Mouse (Mus musculus) embryonic facial prominence, embryonic 10.5 days (tissue): ENCODE data around the gene Aldh1a3. TPM values are rescaled to one million over a fixed set of nuclear protein-coding genes. Genes with fewer than 3 reads are reported as not detected.

Experiments
- DNase-seq: peaks from one replicate; pipeline ENCODE4 v3.0.0-alpha.2; 2017; ENCODE audit warnings: low spot score
- H3K27ac ChIP-seq: fragments of 300-500 bp; sonication (generic); replicated peaks from 2 replicates; pipeline ENCODE4 v1.5.1; 2016; ENCODE audit warnings: mild to moderate bottlenecking
- H3K27me3 ChIP-seq: fragments of 300-500 bp; sonication (generic); replicated peaks from 2 replicates; pipeline ENCODE4 v1.6.1; 2016; ENCODE audit warnings: low read depth, mild to moderate bottlenecking; ENCODE audit not compliant: poor library complexity, severe bottlenecking
- H3K36me3 ChIP-seq: fragments of 300-500 bp; sonication (generic); replicated peaks from 2 replicates; pipeline ENCODE4 v1.6.1; 2016; ENCODE audit warnings: mild to moderate bottlenecking, moderate library complexity
- H3K4me1 ChIP-seq: fragments of 300-500 bp; sonication (generic); 2 replicates; pipeline ENCODE4 v1.6.1; 2016
- H3K4me3 ChIP-seq: fragments of 300-500 bp; sonication (generic); 2 replicates; pipeline ENCODE4 v1.5.1; 2016; ENCODE audit warnings: mild to moderate bottlenecking, moderate library complexity
- H3K9me3 ChIP-seq: fragments of 300-500 bp; sonication (generic); 2 replicates; pipeline ENCODE4 v1.6.1; 2016; ENCODE audit warnings: mild to moderate bottlenecking
- WGBS: fragments of 180-500 bp; shearing (Covaris S2); methylation state at CpG from one replicate; pipeline ENCODE4 v1.1.7; 2016; 5-methylcytosine and 5-hydroxymethylcytosine counted together
- microRNA-seq: library from miRNA; unstranded; fragments of <30 nt; microRNA quantifications from one replicate; pipeline ENCODE4, GENCODE M21; 2017
- polyA plus RNA-seq: library from polyadenylated mRNA; unstranded; fragments of >200 nt; fragmentation: Nextera tagmentation; extraction: Ambion mirVana; gene quantifications from 2 replicates; pipeline ENCODE4 v1.2.1, GENCODE M21; 2016

The Aldh1a3 gene
- polyA plus RNA-seq, 1 experiment from 2014 or later: 39.7 TPM

DNA sequence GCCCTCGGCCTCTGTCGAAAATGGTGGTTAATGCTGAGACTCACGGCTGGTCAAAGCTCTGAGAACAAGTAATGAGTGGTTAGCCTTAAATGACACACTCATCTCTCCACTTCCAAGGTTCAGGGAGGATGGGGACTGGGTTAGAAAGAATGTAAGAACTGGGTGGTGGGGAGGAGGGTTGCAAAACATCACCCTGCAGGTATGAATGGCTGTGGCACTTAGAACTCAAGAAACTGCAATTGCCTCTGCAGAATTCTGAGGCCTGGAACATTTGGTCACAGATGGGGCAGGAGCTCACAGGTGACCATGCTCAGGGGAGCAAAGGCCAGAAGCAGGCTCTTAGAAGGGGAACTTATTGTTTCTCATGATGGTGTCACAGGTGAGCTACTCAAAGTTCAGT, 68.9 kb downstream of the Aldh1a3 start:
- WGBS: 87% methylated on average over 3 of the region's 3 CpGs
- no peak overlapping the region for H3K27ac ChIP-seq

DNA sequence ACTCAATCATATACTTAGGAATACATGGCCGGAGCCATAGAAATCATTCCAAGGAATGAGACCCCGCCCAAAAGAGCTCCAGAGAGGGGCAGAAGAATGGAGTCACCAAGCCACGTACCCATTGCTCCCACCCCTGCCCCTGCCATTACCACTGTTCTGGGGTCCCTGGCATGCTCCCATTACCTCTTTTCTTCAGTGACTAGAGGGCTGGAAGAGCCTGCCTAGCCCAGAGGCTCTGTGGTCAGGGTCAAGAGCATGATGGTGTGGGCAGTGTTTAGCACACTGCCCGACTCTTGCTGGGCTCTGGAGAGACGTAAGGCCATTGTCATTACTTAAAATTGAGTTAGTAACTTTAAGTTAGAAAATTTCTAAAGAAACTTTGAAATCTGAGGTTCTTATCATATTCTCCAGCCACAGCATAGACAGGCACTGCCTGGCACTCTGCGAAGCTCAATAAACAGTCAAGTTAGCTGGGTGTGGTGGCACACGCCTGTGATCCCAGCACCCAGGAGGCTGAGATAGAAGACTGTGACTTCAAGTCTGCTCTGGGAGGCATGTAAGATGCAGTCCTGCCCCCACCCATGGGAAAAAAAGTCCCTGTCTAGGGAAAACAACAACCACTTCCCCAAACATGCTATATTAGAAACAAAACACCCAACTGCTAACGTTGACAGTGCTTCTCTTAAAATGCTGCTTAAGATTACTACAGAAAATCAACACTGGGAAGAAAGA, 71.4 kb downstream of the Aldh1a3 start:
- Histone ChIP-seq H3K27me3 (no peaks in the 10 kb centered on the region), H3K27ac (no peak overlapping the region), H3K4me3 (no peak overlapping the region), H3K36me3 (peaks cover 5% of the 10 kb centered on the region; the same call in 1 of the 2 replicates), H3K4me1 (no peaks in the 10 kb centered on the region), H3K9me3 (peaks cover 2% of the 10 kb centered on the region; the same call in 1 of the 2 replicates)
- DNase-seq: no peak
- WGBS: 89% methylated on average over 8 of the region's 8 CpGs

More for the DNA sequence above, 68.9 kb downstream of the Aldh1a3 start:
- no peaks in the 10 kb centered on the region for H3K4me1 ChIP-seq
- no peak for DNase-seq
- no peaks in the 10 kb centered on the region for H3K27me3 ChIP-seq
- H3K36me3 ChIP-seq: peaks cover 5% of the 10 kb centered on the region; the same call in 1 of the 2 replicates
- H3K4me3 ChIP-seq: no peak overlapping the region
- peaks cover 16% of the 10 kb centered on the region for H3K9me3 ChIP-seq

DNA sequence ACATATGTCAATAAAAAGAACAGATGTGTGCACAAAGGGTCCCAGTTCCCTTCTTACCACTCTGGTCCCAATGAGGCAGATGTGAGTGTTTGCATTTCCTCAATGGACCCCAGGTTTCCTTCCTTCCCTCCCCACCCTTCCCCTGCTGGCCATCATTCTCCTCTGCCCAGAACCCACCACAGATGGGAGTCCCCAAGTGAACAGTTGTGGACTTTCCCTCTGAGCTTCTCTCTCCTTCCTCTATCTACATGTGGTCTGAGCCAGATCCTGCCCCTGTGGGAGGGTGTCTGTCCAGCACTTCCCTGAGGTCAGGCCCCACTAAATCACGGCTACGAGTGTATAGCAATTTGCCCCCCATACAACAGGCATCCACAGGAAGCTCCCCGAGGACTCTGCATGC, 72.4 kb downstream of the Aldh1a3 start:
- Histone ChIP-seq H3K27me3 (no peaks in the 10 kb centered on the region), H3K9me3 (no peaks in the 10 kb centered on the region), H3K27ac (no peak overlapping the region), H3K36me3 (no peaks in the 10 kb centered on the region), H3K4me3 (no peak overlapping the region), H3K4me1 (peaks cover 2% of the 10 kb centered on the region)
- no peak for DNase-seq
- 64% methylated on average over 3 of the region's 3 CpGs for WGBS

GRCm38 (mm10) chr7:66351074-66351473, 76.2 kb downstream of the Aldh1a3 start:
- 92% methylated on average over 4 of the region's 4 CpGs for WGBS
- Histone ChIP-seq H3K27ac (no peak overlapping the region), H3K9me3 (no peaks in the 10 kb centered on the region), H3K27me3 (no peaks in the 10 kb centered on the region), H3K36me3 (no peaks in the 10 kb centered on the region), H3K4me3 (no peak overlapping the region), H3K4me1 (peaks cover 12% of the 10 kb centered on the region)
- DNase-seq: no peak

DNA sequence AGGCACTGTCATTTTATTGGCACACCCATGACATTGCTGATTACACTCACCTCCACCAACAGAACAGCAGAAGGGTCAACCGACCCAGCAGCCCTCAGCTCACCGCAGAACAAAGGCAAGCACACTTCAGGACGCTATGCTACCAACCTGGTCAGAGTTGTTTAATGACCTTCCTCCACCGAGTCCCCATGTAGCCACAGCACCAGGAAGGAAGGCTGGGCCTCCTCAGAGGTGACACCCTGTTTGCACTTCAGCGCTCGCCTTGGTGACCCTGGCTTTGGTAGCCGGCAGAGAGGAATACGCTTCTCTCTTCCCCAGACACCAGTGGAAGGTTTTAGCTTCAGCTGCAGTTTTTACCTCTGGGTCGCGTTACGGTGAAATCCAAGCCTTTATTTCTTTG, 77.6 kb downstream of the Aldh1a3 start:
- Histone ChIP-seq H3K36me3 (no peaks in the 10 kb centered on the region), H3K27ac (no peak overlapping the region), H3K9me3 (no peaks in the 10 kb centered on the region), H3K27me3 (no peaks in the 10 kb centered on the region), H3K4me1 (peaks cover 12% of the 10 kb centered on the region), H3K4me3 (no peak overlapping the region)
- no peak for DNase-seq
- 68% methylated on average over 11 of the region's 11 CpGs for WGBS

GRCm38 (mm10) chr7:66348588-66348987, 78.7 kb downstream of the Aldh1a3 start:
- H3K36me3 ChIP-seq: no peaks in the 10 kb centered on the region
- H3K4me1 ChIP-seq: peaks cover 12% of the 10 kb centered on the region
- no peaks in the 10 kb centered on the region for H3K27me3 ChIP-seq
- no peaks in the 10 kb centered on the region for H3K9me3 ChIP-seq
- H3K4me3 ChIP-seq: no peak overlapping the region
- WGBS: 89% methylated on average over 10 of the region's 10 CpGs
- DNase-seq: no peak
- H3K27ac ChIP-seq: no peak overlapping the region

DNA sequence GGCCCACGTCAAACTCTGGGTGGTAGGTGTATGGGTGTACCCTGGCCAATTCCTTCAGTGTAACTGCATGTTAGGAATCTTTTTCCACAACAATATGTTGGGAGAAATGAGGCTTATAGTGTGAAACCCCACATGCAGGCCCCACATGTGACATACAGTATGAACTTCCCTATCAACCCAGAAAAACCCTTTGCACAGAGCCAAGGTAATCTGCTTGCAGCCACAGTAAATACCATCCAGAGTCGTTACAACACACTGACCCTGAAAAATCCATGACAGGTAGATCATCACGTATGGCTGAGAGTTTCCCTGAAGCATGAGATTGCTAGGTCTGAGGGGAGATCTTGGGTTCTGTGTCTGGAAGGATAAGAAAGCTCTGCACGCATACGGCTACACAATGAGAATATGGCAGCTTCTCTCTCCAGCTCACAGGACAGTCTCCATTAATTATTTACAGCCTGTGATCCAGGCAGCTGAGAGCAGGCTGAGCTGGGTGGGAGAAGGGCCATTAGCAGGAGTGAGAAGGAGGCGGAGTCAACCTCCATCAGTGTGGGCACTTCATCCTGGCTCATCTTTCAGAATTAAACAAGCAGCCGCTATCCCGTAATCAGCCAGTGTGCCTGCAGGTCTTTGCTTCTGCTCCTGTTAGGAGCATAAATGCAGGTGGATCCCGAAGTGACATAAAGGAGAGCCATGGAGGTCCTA, 80.2 kb downstream of the Aldh1a3 start:
- H3K27ac ChIP-seq: no peak overlapping the region
- H3K9me3 ChIP-seq: no peaks in the 10 kb centered on the region
- H3K4me1 ChIP-seq: peaks cover 12% of the 10 kb centered on the region
- H3K4me3 ChIP-seq: no peak overlapping the region
- no peaks in the 10 kb centered on the region for H3K27me3 ChIP-seq
- no peaks in the 10 kb centered on the region for H3K36me3 ChIP-seq
- WGBS: 56% methylated on average over 9 of the region's 9 CpGs
- no peak for DNase-seq

GRCm38 (mm10) chr7:66343307-66343706, 84.0 kb downstream of the Aldh1a3 start:
- Histone ChIP-seq H3K36me3 (no peaks in the 10 kb centered on the region), H3K4me1 (peaks cover 10% of the 10 kb centered on the region; the same call in 1 of the 2 replicates), H3K9me3 (no peaks in the 10 kb centered on the region), H3K27me3 (no peaks in the 10 kb centered on the region), H3K27ac (no peak overlapping the region), H3K4me3 (no peak overlapping the region)
- WGBS: 85% methylated on average over 5 of the region's 5 CpGs
- no peak for DNase-seq

GRCm38 (mm10) chr7:66342831-66343230, 84.5 kb downstream of the Aldh1a3 start:
- Histone ChIP-seq H3K27ac (no peak overlapping the region), H3K27me3 (no peaks in the 10 kb centered on the region), H3K9me3 (no peaks in the 10 kb centered on the region), H3K4me1 (peaks cover 10% of the 10 kb centered on the region; the same call in 1 of the 2 replicates), H3K4me3 (no peak overlapping the region), H3K36me3 (no peaks in the 10 kb centered on the region)
- 82% methylated on average over 6 of the region's 6 CpGs for WGBS
- no peak for DNase-seq

DNA sequence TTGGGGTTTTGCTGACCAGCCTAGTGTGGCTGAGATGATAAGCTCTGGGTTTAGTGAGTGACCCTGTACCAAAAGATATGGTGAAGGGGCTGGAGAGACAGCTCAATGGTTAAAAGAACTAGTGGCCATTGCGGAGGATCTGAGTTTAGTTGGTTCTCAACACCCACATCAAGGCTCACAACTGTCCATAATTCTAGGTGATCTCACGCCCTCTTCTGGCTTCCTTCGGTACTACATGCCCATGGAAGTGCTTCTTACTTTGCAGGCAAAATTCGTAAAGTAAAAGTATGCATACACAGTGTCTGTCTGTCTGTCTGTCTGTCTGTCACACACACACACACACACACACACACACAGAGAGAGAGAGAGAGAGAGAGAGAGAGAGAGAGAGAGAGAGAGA, 85.0 kb downstream of the Aldh1a3 start:
- H3K4me1 ChIP-seq: peaks cover 7% of the 10 kb centered on the region; the same call in 1 of the 2 replicates
- 38% methylated on average over 4 of the region's 4 CpGs for whole genome bisulfite sequencing

More for the DNA sequence above, 85.0 kb downstream of the Aldh1a3 start:
- no peak overlapping the region for H3K27ac ChIP-seq
- no peaks in the 10 kb centered on the region for H3K9me3 ChIP-seq
- H3K36me3 ChIP-seq: no peaks in the 10 kb centered on the region
- DNase-seq: peak; percentile 56
- H3K4me3 ChIP-seq: no peak overlapping the region
- no peaks in the 10 kb centered on the region for H3K27me3 ChIP-seq

Small RNA genes lying within 50 kb of the gene (microRNA-seq; reads per million reads assigned to microRNA genes)
- not detected for gene Mir7057

Other genes starting within 250 kb of the Aldh1a3 start
- gene Gm10974, start 61.6 kb downstream of the Aldh1a3 start, polyA plus RNA-seq: not detected in 2 replicates
- gene Lrrk1, start 39.2 kb downstream of the Aldh1a3 start, polyA plus RNA-seq: 8.5 and 8.7 TPM in 2 replicates